Mouse (Mus musculus): ENCODE data around the gene Arid3b. TPM values are rescaled to one million over a fixed set of nuclear protein-coding genes. Genes with fewer than 3 reads are reported as not detected.

The Arid3b gene
- polyA plus RNA-seq, 1 experiment: 42.9 TPM

- Histone ChIP-seq H3K27me3 (ENCODE audit: control insufficient read depth, insufficient read depth, low read length) (no peaks in the 10 kb centered on the region), H3K4me1 (ENCODE audit: control insufficient read depth, insufficient read depth, low read length) (no peaks in the 10 kb centered on the region; the same call in 1 of the 2 replicates), H3K36me3 (ENCODE audit: control insufficient read depth, insufficient read depth, low read length) (no peaks in the 10 kb centered on the region; the same call in 1 of the 2 replicates), H3K27ac (ENCODE audit: control insufficient read depth, insufficient read depth, low read depth, low read length) (no peak overlapping the region), H3K4me3 (ENCODE audit: control insufficient read depth, low read depth, low read length) (no peak overlapping the region)
- no peak for TF ChIP-seq POLR2A (IDR thresholded peaks at IDR 0.05; ENCODE audit: control insufficient read depth, low read depth, low read length)
- TF ChIP-seq CTCF (IDR thresholded peaks at IDR 0.05; ENCODE audit: control insufficient read depth, insufficient read depth, insufficient replicate concordance, low read depth, low read length): no peak
These were observed 5.1 kb downstream of the Arid3b start for GRCm38 (mm10) chr9:57831267-57832082.

- Histone ChIP-seq H3K4me3 (ENCODE audit: control insufficient read depth, low read depth, low read length) (no peak overlapping the region), H3K4me1 (ENCODE audit: control insufficient read depth, insufficient read depth, low read length) (no peaks in the 10 kb centered on the region; the same call in 1 of the 2 replicates), H3K27ac (ENCODE audit: control insufficient read depth, insufficient read depth, low read depth, low read length) (no peak overlapping the region), H3K36me3 (ENCODE audit: control insufficient read depth, insufficient read depth, low read length) (no peaks in the 10 kb centered on the region; the same call in 1 of the 2 replicates), H3K27me3 (ENCODE audit: control insufficient read depth, insufficient read depth, low read length) (no peaks in the 10 kb centered on the region)
- TF ChIP-seq POLR2A (IDR thresholded peaks at IDR 0.05; ENCODE audit: control insufficient read depth, low read depth, low read length) (no peak), CTCF (IDR thresholded peaks at IDR 0.05; ENCODE audit: control insufficient read depth, insufficient read depth, insufficient replicate concordance, low read depth, low read length) (no peak)
These were observed 6.6 kb downstream of the Arid3b start for GRCm38 (mm10) chr9:57829812-57830557.

DNA sequence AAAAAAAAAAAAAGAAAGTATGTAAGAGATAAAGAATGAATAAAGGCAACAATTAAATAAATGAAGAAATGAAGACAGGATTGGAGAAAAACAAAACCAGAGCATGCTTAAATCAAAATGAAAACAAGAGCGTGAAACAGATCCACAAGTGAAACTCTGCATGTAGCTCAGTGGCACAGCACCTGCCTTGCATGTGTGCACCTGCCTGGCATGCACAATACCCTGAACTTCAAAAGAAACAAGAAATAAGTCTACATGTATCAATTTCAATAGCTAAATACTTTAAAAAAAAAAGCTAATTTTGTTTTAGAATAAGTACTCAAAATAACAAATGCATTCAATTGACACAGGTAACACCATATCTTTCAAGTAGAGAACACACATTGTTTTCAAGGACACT is 13.2 kb downstream of the Arid3b start:
- H3K4me3 ChIP-seq (ENCODE audit: control insufficient read depth, low read depth, low read length): no peak overlapping the region
- H3K27me3 ChIP-seq (ENCODE audit: control insufficient read depth, insufficient read depth, low read length): no peaks in the 10 kb centered on the region
- TF ChIP-seq POLR2A (IDR thresholded peaks at IDR 0.05; ENCODE audit: control insufficient read depth, low read depth, low read length): no peak
- no peak for TF ChIP-seq CTCF (IDR thresholded peaks at IDR 0.05; ENCODE audit: control insufficient read depth, insufficient read depth, insufficient replicate concordance, low read depth, low read length)
- H3K27ac ChIP-seq (ENCODE audit: control insufficient read depth, insufficient read depth, low read depth, low read length): no peak overlapping the region
- no peaks in the 10 kb centered on the region; the same call in 1 of the 2 replicates for H3K36me3 ChIP-seq (ENCODE audit: control insufficient read depth, insufficient read depth, low read length)
- no peaks in the 10 kb centered on the region for H3K4me1 ChIP-seq (ENCODE audit: control insufficient read depth, insufficient read depth, low read length)

GRCm38 (mm10) chr9:57822812-57823211 is 13.8 kb downstream of the Arid3b start:
- H3K27me3 ChIP-seq (ENCODE audit: control insufficient read depth, insufficient read depth, low read length): no peaks in the 10 kb centered on the region
- TF ChIP-seq CTCF (IDR thresholded peaks at IDR 0.05; ENCODE audit: control insufficient read depth, insufficient read depth, insufficient replicate concordance, low read depth, low read length) (no peak), POLR2A (IDR thresholded peaks at IDR 0.05; ENCODE audit: control insufficient read depth, low read depth, low read length) (no peak)
- H3K27ac ChIP-seq (ENCODE audit: control insufficient read depth, insufficient read depth, low read depth, low read length): no peak overlapping the region
- H3K36me3 ChIP-seq (ENCODE audit: control insufficient read depth, insufficient read depth, low read length): no peaks in the 10 kb centered on the region; the same call in 1 of the 2 replicates
- H3K4me1 ChIP-seq (ENCODE audit: control insufficient read depth, insufficient read depth, low read length): no peaks in the 10 kb centered on the region
- H3K4me3 ChIP-seq (ENCODE audit: control insufficient read depth, low read depth, low read length): no peak overlapping the region

DNA sequence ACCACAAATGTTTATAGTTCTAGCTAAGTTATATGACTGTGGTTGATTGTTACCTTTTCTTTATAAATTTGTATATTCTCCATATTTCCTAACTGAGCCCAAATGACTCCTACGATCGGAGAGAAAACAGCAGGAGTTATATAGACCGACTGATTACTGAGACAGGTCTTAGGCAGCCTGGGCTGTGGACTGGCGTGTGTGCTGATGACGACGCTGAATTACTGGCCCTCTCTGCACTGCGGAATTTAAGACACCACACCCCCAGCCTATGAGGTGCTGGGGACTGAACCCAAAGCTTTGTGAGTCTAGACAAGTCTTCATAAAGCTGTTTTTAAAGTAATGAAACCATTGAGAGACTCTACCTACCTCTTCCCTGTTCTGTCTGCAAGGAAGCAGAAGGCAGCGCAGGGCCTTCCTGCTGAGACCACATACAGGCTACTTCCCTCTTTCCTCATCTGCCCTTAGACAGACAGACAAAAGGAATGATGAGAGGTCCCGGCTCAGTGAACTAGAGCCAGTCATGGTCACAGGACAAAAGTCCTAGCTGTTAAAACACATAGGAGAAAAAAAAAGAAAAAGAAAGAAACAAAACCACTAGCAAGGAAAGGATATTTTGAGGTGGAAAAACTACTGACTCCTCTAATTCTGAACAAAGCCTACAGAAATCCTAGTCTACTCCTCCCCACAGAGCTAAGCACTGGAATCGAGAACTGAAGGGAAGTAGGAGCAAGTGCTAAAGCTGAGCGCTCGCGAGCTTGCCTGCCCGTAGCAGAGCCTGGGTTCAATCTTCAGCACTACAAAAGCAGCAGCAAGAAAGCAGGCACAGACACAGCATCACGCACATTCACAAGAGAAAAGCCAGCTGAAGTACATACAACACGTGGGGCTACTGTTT is 16.2 kb downstream of the Arid3b start:
- no peaks in the 10 kb centered on the region; the same call in 1 of the 2 replicates for H3K36me3 ChIP-seq (ENCODE audit: control insufficient read depth, insufficient read depth, low read length)
- no peak overlapping the region for H3K4me3 ChIP-seq (ENCODE audit: control insufficient read depth, low read depth, low read length)
- H3K27ac ChIP-seq (ENCODE audit: control insufficient read depth, insufficient read depth, low read depth, low read length): no peak overlapping the region
- H3K27me3 ChIP-seq (ENCODE audit: control insufficient read depth, insufficient read depth, low read length): no peaks in the 10 kb centered on the region
- TF ChIP-seq POLR2A (IDR thresholded peaks at IDR 0.05; ENCODE audit: control insufficient read depth, low read depth, low read length) (no peak), CTCF (IDR thresholded peaks at IDR 0.05; ENCODE audit: control insufficient read depth, insufficient read depth, insufficient replicate concordance, low read depth, low read length) (no peak)
- H3K4me1 ChIP-seq (ENCODE audit: control insufficient read depth, insufficient read depth, low read length): no peaks in the 10 kb centered on the region

DNA sequence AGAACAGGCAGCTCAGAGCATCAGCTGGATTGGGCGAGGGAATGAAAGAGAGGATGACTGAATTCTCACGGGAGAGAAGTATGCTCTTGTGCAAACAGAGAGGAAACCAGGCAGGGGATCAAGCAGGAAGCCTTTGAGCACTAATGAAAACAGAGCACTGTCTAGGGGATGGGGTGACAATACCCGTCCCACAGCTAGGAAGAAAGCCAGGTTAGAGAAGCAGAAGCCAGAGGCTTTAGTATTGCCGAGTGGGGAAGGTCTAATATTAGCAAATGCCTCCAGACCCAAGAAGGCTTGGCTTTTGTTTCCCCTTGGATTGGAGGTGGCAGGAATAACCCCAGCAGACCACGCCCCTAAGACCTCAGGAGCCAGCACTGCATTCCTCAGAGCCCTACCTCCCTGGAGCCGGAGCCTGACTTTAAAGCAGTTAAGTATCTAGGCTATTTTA is 19.3 kb downstream of the Arid3b start:
- Histone ChIP-seq H3K27ac (ENCODE audit: control insufficient read depth, insufficient read depth, low read depth, low read length) (no peak overlapping the region), H3K27me3 (ENCODE audit: control insufficient read depth, insufficient read depth, low read length) (no peaks in the 10 kb centered on the region), H3K4me3 (ENCODE audit: control insufficient read depth, low read depth, low read length) (no peak overlapping the region), H3K36me3 (ENCODE audit: control insufficient read depth, insufficient read depth, low read length) (no peaks in the 10 kb centered on the region; the same call in 1 of the 2 replicates), H3K4me1 (ENCODE audit: control insufficient read depth, insufficient read depth, low read length) (no peaks in the 10 kb centered on the region)
- TF ChIP-seq CTCF (IDR thresholded peaks at IDR 0.05; ENCODE audit: control insufficient read depth, insufficient read depth, insufficient replicate concordance, low read depth, low read length) (no peak), POLR2A (IDR thresholded peaks at IDR 0.05; ENCODE audit: control insufficient read depth, low read depth, low read length) (no peak)
